Mouse (Mus musculus) lung, adult 2 months (tissue): ENCODE measurements around the gene Sipa1. TPM values are rescaled to one million over a fixed set of nuclear protein-coding genes. Genes with fewer than 3 reads are reported as not detected.

Experiments used
- DNase-seq: peaks from one replicate; pipeline ENCODE4 v3.0.0; 2022
- H3K4me1 ChIP-seq: fragments of 200-500 bp; 2 replicates; pipeline ENCODE4 v1.6.1; 2011; ENCODE audit warnings: low read length; ENCODE audit not compliant: control insufficient read depth, insufficient read depth
- H3K4me3 ChIP-seq: fragments of 200-500 bp; replicated peaks from 2 replicates; pipeline ENCODE3; 2011; ENCODE audit warnings: low read depth, mild to moderate bottlenecking, control low read depth, low read length; ENCODE audit errors: extremely low read depth
- CTCF ChIP-seq: fragments of 200-500 bp; IDR thresholded peaks from 2 replicates; pipeline ENCODE4 v1.5.1; 2011; ENCODE audit warnings: mild to moderate bottlenecking, low read length, control low read depth; ENCODE audit not compliant: insufficient read depth
- POLR2A ChIP-seq: fragments of 200-500 bp; IDR thresholded peaks from 2 replicates; pipeline ENCODE4 v1.6.1; 2011; ENCODE audit warnings: low read depth, mild to moderate bottlenecking, control low read depth, low read length, borderline replicate concordance; ENCODE audit errors: extremely low read depth
- WGBS: fragments of 180-500 bp; shearing (Covaris S2); methylation state at CpG from one replicate; pipeline ENCODE4 v1.1.7; 2018; 5-methylcytosine and 5-hydroxymethylcytosine counted together
- polyA plus RNA-seq: library from polyadenylated mRNA; depleted of rRNA; stranded (reverse); fragments of >200 nt; gene quantifications from 2 replicates; pipeline ENCODE4 v1.2.3, GENCODE M21; 2012; rRNA removed

Gene Sipa1
- polyA plus RNA-seq, 1 experiment = 163 TPM

DNA sequence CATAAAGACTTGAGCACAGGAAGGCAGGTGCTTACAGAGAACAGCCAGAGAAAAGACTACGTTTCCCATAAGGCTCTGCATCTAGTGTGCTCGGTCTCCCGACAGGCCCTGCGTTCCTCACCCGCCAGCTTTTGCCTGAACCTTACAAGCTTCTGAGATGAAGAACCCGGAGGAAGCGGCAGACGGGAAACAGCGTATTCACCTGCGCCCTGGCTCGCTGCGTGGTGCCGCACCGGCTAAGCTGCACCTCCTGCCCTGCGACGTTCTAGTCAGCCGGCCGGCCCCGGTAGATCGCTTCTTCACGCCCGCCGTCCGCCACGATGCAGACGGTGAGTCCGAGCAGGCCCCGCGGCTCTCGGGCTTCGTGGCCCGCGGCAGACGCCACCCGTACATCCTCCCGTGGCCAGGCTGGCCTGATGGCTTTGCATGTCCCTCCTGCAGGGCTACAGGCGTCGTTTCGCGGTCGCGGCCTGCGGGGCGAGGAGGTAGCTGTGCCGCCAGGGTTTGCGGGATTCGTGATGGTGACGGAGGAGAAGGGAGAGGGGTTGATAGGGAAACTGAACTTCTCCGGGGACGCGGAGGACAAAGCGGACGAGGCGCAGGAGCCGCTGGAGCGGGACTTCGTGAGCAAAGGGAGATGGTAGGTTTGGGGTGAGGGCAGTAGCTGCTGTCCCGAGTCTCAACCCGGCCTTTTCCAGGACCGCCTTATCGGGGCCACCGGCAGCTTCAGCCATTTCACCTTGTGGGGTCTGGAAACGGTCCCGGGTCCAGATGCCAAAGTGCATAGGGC lies 61.6 kb downstream of the Sipa1 start, which contains the start of gene Rnaseh2c:
Rnaseh2c (plus strand) TSS at position 122 of the 790 bp plus-strand sequence.
- peak; percentile 42; the same call in 1 of the 2 replicates for TF ChIP-seq POLR2A
- no peak for TF ChIP-seq CTCF
- WGBS = under 1% methylated on average over 64 of the region's 64 CpGs
- peak within 1 kb of the TSS; percentile 63 for H3K4me3 ChIP-seq

More for the DNA sequence above, 61.6 kb downstream of the Sipa1 start, which contains the start of gene Rnaseh2c:
- peak; percentile 64 for DNase-seq
- H3K4me1 ChIP-seq = peaks cover 9% of the 10 kb centered on the region

Other genes with a start within 250 kb of the Sipa1 start
- 151 and 176 TPM in 2 replicates for gene Drap1, start 238.7 kb downstream of the Sipa1 start, polyA plus RNA-seq
- gene AI837181, start 238.6 kb downstream of the Sipa1 start, polyA plus RNA-seq = 85.2 and 86.7 TPM in 2 replicates
- gene Fosl1, start 216.2 kb downstream of the Sipa1 start, polyA plus RNA-seq = 0.34 and 0.36 TPM in 2 replicates
- gene Ccdc85b, start 205.8 kb downstream of the Sipa1 start, polyA plus RNA-seq = 15.8 and 17.0 TPM in 2 replicates
- gene Fibp, start 203.1 kb downstream of the Sipa1 start, polyA plus RNA-seq = 129 and 144 TPM in 2 replicates
- gene Ctsw, start 195.2 kb downstream of the Sipa1 start, polyA plus RNA-seq = 4.9 and 5.7 TPM in 2 replicates
- 96.9 and 103 TPM in 2 replicates for gene Efemp2, start 189.8 kb downstream of the Sipa1 start, polyA plus RNA-seq
- 50.3 and 53.0 TPM in 2 replicates for gene Mus81, start 175.3 kb downstream of the Sipa1 start, polyA plus RNA-seq
- gene Cfl1, start 173.3 kb downstream of the Sipa1 start, polyA plus RNA-seq = 439 and 568 TPM in 2 replicates
- gene 1700020D05Rik, start 159.9 kb downstream of the Sipa1 start, polyA plus RNA-seq = 1.1 and 1.2 TPM in 2 replicates
- 8.8 and 15.6 TPM in 2 replicates for gene Snx32, start 153.2 kb downstream of the Sipa1 start, polyA plus RNA-seq
- 2.3 and 11.2 TPM in 2 replicates for gene Ovol1, start 103.1 kb downstream of the Sipa1 start, polyA plus RNA-seq
- 14.5 and 15.3 TPM in 2 replicates for gene Ap5b1, start 95.7 kb downstream of the Sipa1 start, polyA plus RNA-seq
- gene Rnaseh2c, start 61.8 kb downstream of the Sipa1 start, polyA plus RNA-seq = 38.6 and 47.6 TPM in 2 replicates
- 72.5 and 75.7 TPM in 2 replicates for gene Kat5, start 53.5 kb downstream of the Sipa1 start, polyA plus RNA-seq
- gene Rela, start 26.2 kb downstream of the Sipa1 start, polyA plus RNA-seq = 118 and 120 TPM in 2 replicates
- gene Map3k11, start 25.0 kb upstream of the Sipa1 start, polyA plus RNA-seq = 141 and 162 TPM in 2 replicates
- 156 and 166 TPM in 2 replicates for gene Pcnx3, start 25.2 kb upstream of the Sipa1 start, polyA plus RNA-seq
- 2.0 and 4.6 TPM in 2 replicates for gene Kcnk7, start 40.7 kb upstream of the Sipa1 start, polyA plus RNA-seq
- 64.4 and 73.8 TPM in 2 replicates for gene Ehbp1l1, start 62.6 kb upstream of the Sipa1 start, polyA plus RNA-seq
- 231 and 234 TPM in 2 replicates for gene Fam89b, start 65.9 kb upstream of the Sipa1 start, polyA plus RNA-seq
- gene Ltbp3, start 77.2 kb upstream of the Sipa1 start, polyA plus RNA-seq = 236 and 238 TPM in 2 replicates
- gene Scyl1, start 107.7 kb upstream of the Sipa1 start, polyA plus RNA-seq = 113 and 116 TPM in 2 replicates
- 32.1 and 37.8 TPM in 2 replicates for gene Frmd8, start 211.6 kb upstream of the Sipa1 start, polyA plus RNA-seq
- 24.5 and 26.0 TPM in 2 replicates for gene Slc25a45, start 214.1 kb upstream of the Sipa1 start, polyA plus RNA-seq
- 1.1 and 1.2 TPM in 2 replicates for gene Tigd3, start 230.4 kb upstream of the Sipa1 start, polyA plus RNA-seq
- 87.1 and 103 TPM in 2 replicates for gene Dpf2, start 249.3 kb upstream of the Sipa1 start, polyA plus RNA-seq